Mouse (Mus musculus): ENCODE measurements around the gene Cd9. TPM values are rescaled to one million over a fixed set of nuclear protein-coding genes. Genes with fewer than 3 reads are reported as not detected.
A peak's percentile ranks its signal among the peaks of the same experiment; 100 is the strongest.

The Cd9 gene
- total RNA-seq, 2 experiments from 2014 or later, result 56.6 to 57.5 TPM

- peak; percentile 47 to 57 for DNase-seq (ENCODE audit: extremely low spot score in 1 of 2, low spot score in 2 of 2)
- intact Hi-C loops (cut with DNase I), result no loop called here
Observed at GRCm38 (mm10) chr6:125480396-125481361, 13.9 kb downstream of the Cd9 start.

GRCm38 (mm10) chr6:125479359-125479758, 15.2 kb downstream of the Cd9 start:
- intact Hi-C loops (cut with DNase I), result no loop called here
- DNase-seq (ENCODE audit: extremely low spot score in 1 of 2, low spot score in 2 of 2), result no peak

GRCm38 (mm10) chr6:125478135-125479128, 16.2 kb downstream of the Cd9 start:
- no peak for DNase-seq (ENCODE audit: extremely low spot score in 1 of 2, low spot score in 2 of 2)
- intact Hi-C loops (cut with DNase I), result no loop called here

GRCm38 (mm10) chr6:125476826-125477589, 17.6 kb downstream of the Cd9 start:
- intact Hi-C loops (cut with DNase I), result no loop called here
- no peak for DNase-seq (ENCODE audit: extremely low spot score in 1 of 2, low spot score in 2 of 2)

GRCm38 (mm10) chr6:125476090-125476489, 18.5 kb downstream of the Cd9 start:
- DNase-seq (ENCODE audit: extremely low spot score in 1 of 2, low spot score in 2 of 2), result no peak
- intact Hi-C loops (cut with DNase I), result no loop called here

GRCm38 (mm10) chr6:125475184-125475583, 19.4 kb downstream of the Cd9 start:
- intact Hi-C loops (cut with DNase I), result no loop called here
- DNase-seq (ENCODE audit: extremely low spot score in 1 of 2, low spot score in 2 of 2), result no peak

GRCm38 (mm10) chr6:125473939-125474338, 20.7 kb downstream of the Cd9 start:
- no peak for DNase-seq (ENCODE audit: extremely low spot score in 1 of 2, low spot score in 2 of 2)
- intact Hi-C loops (cut with DNase I), result no loop called here

GRCm38 (mm10) chr6:125473321-125473721, 21.3 kb downstream of the Cd9 start:
- no peak for DNase-seq (ENCODE audit: extremely low spot score in 1 of 2, low spot score in 2 of 2)
- intact Hi-C loops (cut with DNase I), result no loop called here

GRCm38 (mm10) chr6:125471921-125472320, 22.7 kb downstream of the Cd9 start:
- intact Hi-C loops (cut with DNase I), result no loop called here
- DNase-seq (ENCODE audit: extremely low spot score in 1 of 2, low spot score in 2 of 2), result no peak

GRCm38 (mm10) chr6:125471326-125471725, 23.3 kb downstream of the Cd9 start:
- no peak for DNase-seq (ENCODE audit: extremely low spot score in 1 of 2, low spot score in 2 of 2)
- intact Hi-C loops (cut with DNase I), result no loop called here

- intact Hi-C loops (cut with DNase I), result no loop called here
- DNase-seq (ENCODE audit: extremely low spot score in 1 of 2, low spot score in 2 of 2), result no peak
Observed at GRCm38 (mm10) chr6:125470616-125471015, 24.0 kb downstream of the Cd9 start.

- DNase-seq (ENCODE audit: extremely low spot score in 1 of 2, low spot score in 2 of 2), result no peak
- intact Hi-C loops (cut with DNase I), result no loop called here
Observed at GRCm38 (mm10) chr6:125469222-125469621, 25.4 kb downstream of the Cd9 start.

GRCm38 (mm10) chr6:125468179-125468960, 26.2 kb downstream of the Cd9 start:
- intact Hi-C loops (cut with DNase I), result no loop called here
- no peak for DNase-seq (ENCODE audit: extremely low spot score in 1 of 2, low spot score in 2 of 2)

- peak; percentile 64 to 84 for DNase-seq (ENCODE audit: extremely low spot score in 1 of 2, low spot score in 2 of 2)
- intact Hi-C loops (cut with DNase I), result no loop called here
Observed at GRCm38 (mm10) chr6:125467301-125467715, 27.3 kb downstream of the Cd9 start.

- no peak for DNase-seq (ENCODE audit: extremely low spot score in 1 of 2, low spot score in 2 of 2)
- intact Hi-C loops (cut with DNase I), result no loop called here
Observed at GRCm38 (mm10) chr6:125462312-125462711, 32.3 kb downstream of the Cd9 start.

- DNase-seq (ENCODE audit: extremely low spot score in 1 of 2, low spot score in 2 of 2), result no peak
- intact Hi-C loops (cut with DNase I), result no loop called here
Observed at GRCm38 (mm10) chr6:125461788-125462187, 32.8 kb downstream of the Cd9 start.

GRCm38 (mm10) chr6:125461325-125461724, 33.3 kb downstream of the Cd9 start:
- DNase-seq (ENCODE audit: extremely low spot score in 1 of 2, low spot score in 2 of 2), result no peak
- intact Hi-C loops (cut with DNase I), result no loop called here

GRCm38 (mm10) chr6:125460589-125460988, 34.0 kb downstream of the Cd9 start:
- no peak for DNase-seq (ENCODE audit: extremely low spot score in 1 of 2, low spot score in 2 of 2)
- intact Hi-C loops (cut with DNase I), result no loop called here

Data from left cerebral cortex, postnatal 10 days (tissue).